Mouse (Mus musculus) embryonic facial prominence, embryonic 15.5 days (tissue): Measurements from ENCODE around the gene Popdc2. TPM values are rescaled to one million over a fixed set of nuclear protein-coding genes. Genes with fewer than 3 reads are reported as not detected.

Source experiments
- ATAC-seq: fragments of 200-750 bp; cut with Nextera tagmentation; 2 replicates; pipeline ENCODE4 v1.8.0; 2017; ENCODE audit warnings: low read depth, moderate TSS enrichment; ENCODE audit not compliant: insufficient number of reproducible peaks, low FRiP score, low TSS enrichment
- H3K27ac ChIP-seq: fragments of 300-500 bp; sonication (generic); replicated peaks from 2 replicates; pipeline ENCODE4 v1.5.1; 2015; ENCODE audit warnings: mild to moderate bottlenecking, inconsistent platforms
- H3K27me3 ChIP-seq: fragments of 300-500 bp; sonication (generic); 2 replicates; pipeline ENCODE4 v1.6.1; 2015; ENCODE audit warnings: inconsistent platforms
- H3K36me3 ChIP-seq: fragments of 300-500 bp; sonication (generic); 2 replicates; pipeline ENCODE4 v1.6.1; 2015; ENCODE audit warnings: mild to moderate bottlenecking, inconsistent platforms
- H3K4me1 ChIP-seq: fragments of 300-500 bp; sonication (generic); 2 replicates; pipeline ENCODE4 v1.6.1; 2015; ENCODE audit warnings: inconsistent platforms
- H3K4me2 ChIP-seq: fragments of 300-500 bp; sonication (generic); replicated peaks from 2 replicates; pipeline ENCODE4 v1.6.1; 2015; ENCODE audit warnings: mild to moderate bottlenecking, inconsistent platforms
- H3K4me3 ChIP-seq: fragments of 300-500 bp; sonication (generic); replicated peaks from 2 replicates; pipeline ENCODE4 v1.5.1; 2015; ENCODE audit warnings: mild to moderate bottlenecking, inconsistent platforms
- H3K9ac ChIP-seq: fragments of 300-500 bp; sonication (generic); 2 replicates; pipeline ENCODE4 v1.6.1; 2015; ENCODE audit warnings: inconsistent platforms
- H3K9me3 ChIP-seq: fragments of 300-500 bp; sonication (generic); replicated peaks from 2 replicates; pipeline ENCODE4 v1.6.1; 2016; ENCODE audit warnings: inconsistent platforms
- WGBS: fragments of 180-500 bp; shearing (Covaris S2); methylation state at CpG from one replicate; pipeline ENCODE4 v1.1.7; 2015; 5-methylcytosine and 5-hydroxymethylcytosine counted together
- polyA plus RNA-seq: library from polyadenylated mRNA; unstranded; fragments of >200 nt; fragmentation: Nextera tagmentation; extraction: Ambion mirVana; gene quantifications from 2 replicates; pipeline ENCODE4 v1.2.1, GENCODE M21; 2015

Gene Popdc2
- polyA plus RNA-seq, 1 experiment from 2014 or later, result 5.2 TPM

- ATAC-seq, result peak; percentile 94
- peak within 1 kb of the TSS; percentile 77 for H3K9ac ChIP-seq
- H3K9me3 ChIP-seq, result no peaks in the 10 kb centered on the region
- H3K36me3 ChIP-seq, result peaks cover 20% of the 10 kb centered on the region
- H3K4me3 ChIP-seq, result peak within 1 kb of the TSS; percentile 94
- no peaks in the 10 kb centered on the region for H3K27me3 ChIP-seq
- WGBS, result 3% methylated on average over 35 of the region's 35 CpGs
- peaks cover 9% of the 10 kb centered on the region for H3K4me1 ChIP-seq
- peak within 1 kb of the TSS; percentile 89 for H3K27ac ChIP-seq
- H3K4me2 ChIP-seq, result peak within 1 kb of the TSS; percentile 55
These were observed 15.3 kb upstream of the Popdc2 start, which contains the start of the genes Cox17 and Gm21987 for GRCm38 (mm10) chr16:38346529-38347325. Cox17 (plus strand) TSS chr16:38346991. Gm21987 (plus strand) TSS chr16:38347040.

DNA sequence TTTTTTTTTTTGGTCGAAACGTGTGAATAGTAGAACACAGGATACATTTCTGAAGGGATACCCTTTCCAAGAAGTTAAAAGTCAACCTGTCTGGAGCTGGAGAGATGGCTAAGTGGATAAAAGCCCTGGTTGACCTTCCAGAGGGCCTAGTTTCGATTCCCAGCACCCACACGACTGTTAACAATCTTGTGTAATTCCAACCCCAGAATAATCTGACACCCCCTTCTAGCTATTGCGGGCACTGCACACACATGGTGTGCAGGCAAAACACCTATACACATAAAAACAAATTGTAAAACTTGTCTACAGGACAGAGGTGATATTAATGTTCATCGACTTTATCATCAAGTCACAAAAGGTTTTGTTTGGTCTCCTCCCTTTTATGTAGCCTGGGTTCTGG is 14.4 kb upstream of the Popdc2 start:
- no peak for ATAC-seq
- peaks cover 6% of the 10 kb centered on the region for H3K4me1 ChIP-seq
- H3K9ac ChIP-seq, result no peak overlapping the region
- WGBS, result 57% methylated on average over 6 of the region's 6 CpGs
- no peaks in the 10 kb centered on the region for H3K27me3 ChIP-seq
- peak overlapping the region; percentile 55 for H3K4me2 ChIP-seq
- H3K4me3 ChIP-seq, result peak overlapping the region; percentile 94
- no peaks in the 10 kb centered on the region for H3K9me3 ChIP-seq
- H3K36me3 ChIP-seq, result peaks cover 23% of the 10 kb centered on the region
- H3K27ac ChIP-seq, result no peak overlapping the region

DNA sequence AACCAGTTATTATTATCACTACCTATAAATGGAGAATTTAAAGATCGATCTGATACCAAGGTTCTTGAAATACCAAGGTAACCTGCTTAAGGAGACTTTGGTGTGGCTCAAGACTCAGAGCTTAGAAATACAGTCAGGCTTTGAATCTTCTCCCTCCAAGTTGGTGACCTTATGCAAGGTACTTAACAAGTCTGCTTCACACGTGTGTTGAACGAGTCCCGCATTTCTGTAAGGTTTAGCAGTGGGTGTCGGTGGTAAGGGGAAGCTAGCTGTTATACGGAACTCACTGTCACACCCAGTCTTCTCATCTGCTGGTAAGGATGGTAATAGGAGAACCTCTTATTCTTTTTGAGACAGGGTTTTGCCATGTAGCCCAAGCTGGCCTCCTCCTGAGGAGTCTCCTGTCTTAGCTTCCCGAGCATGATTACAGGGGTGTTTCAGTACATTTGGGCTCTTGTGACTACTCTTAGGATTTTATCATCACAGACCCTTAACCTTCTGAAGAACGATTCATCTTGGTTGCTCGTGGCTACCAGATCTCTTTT is 13.7 kb upstream of the Popdc2 start:
- Histone ChIP-seq H3K4me2 (no peak overlapping the region), H3K4me1 (peaks cover 6% of the 10 kb centered on the region), H3K4me3 (no peak overlapping the region), H3K27me3 (no peaks in the 10 kb centered on the region), H3K36me3 (peaks cover 26% of the 10 kb centered on the region), H3K9ac (no peak overlapping the region), H3K9me3 (no peaks in the 10 kb centered on the region), H3K27ac (no peak overlapping the region)
- WGBS, result 88% methylated on average over 9 of the region's 9 CpGs
- no peak for ATAC-seq

GRCm38 (mm10) chr16:38349881-38350280 is 12.1 kb upstream of the Popdc2 start:
- ATAC-seq, result no peak
- no peak overlapping the region for H3K27ac ChIP-seq
- H3K27me3 ChIP-seq, result no peaks in the 10 kb centered on the region
- 87% methylated on average over 2 of the region's 2 CpGs for WGBS
- H3K4me2 ChIP-seq, result no peak overlapping the region
- H3K4me1 ChIP-seq, result peaks cover 6% of the 10 kb centered on the region
- H3K9me3 ChIP-seq, result no peaks in the 10 kb centered on the region
- no peak overlapping the region for H3K4me3 ChIP-seq
- H3K9ac ChIP-seq, result no peak overlapping the region
- peaks cover 26% of the 10 kb centered on the region for H3K36me3 ChIP-seq

GRCm38 (mm10) chr16:38350361-38350855 is 11.6 kb upstream of the Popdc2 start:
- Histone ChIP-seq H3K4me1 (peaks cover 6% of the 10 kb centered on the region), H3K4me3 (no peak overlapping the region), H3K27me3 (no peaks in the 10 kb centered on the region), H3K4me2 (no peak overlapping the region), H3K9ac (no peak overlapping the region), H3K9me3 (no peaks in the 10 kb centered on the region), H3K27ac (no peak overlapping the region), H3K36me3 (peaks cover 26% of the 10 kb centered on the region)
- WGBS, result 82% methylated on average over 7 of the region's 7 CpGs
- no peak for ATAC-seq

- no peak overlapping the region for H3K4me2 ChIP-seq
- no peak for ATAC-seq
- 72% methylated on average over 6 of the region's 6 CpGs for WGBS
- H3K4me1 ChIP-seq, result peaks cover 6% of the 10 kb centered on the region
- H3K36me3 ChIP-seq, result peaks cover 26% of the 10 kb centered on the region
- H3K27ac ChIP-seq, result no peak overlapping the region
- no peak overlapping the region for H3K4me3 ChIP-seq
- H3K9me3 ChIP-seq, result no peaks in the 10 kb centered on the region
- no peak overlapping the region for H3K9ac ChIP-seq
- no peaks in the 10 kb centered on the region for H3K27me3 ChIP-seq
These were observed 11.1 kb upstream of the Popdc2 start for GRCm38 (mm10) chr16:38350939-38351338.

DNA sequence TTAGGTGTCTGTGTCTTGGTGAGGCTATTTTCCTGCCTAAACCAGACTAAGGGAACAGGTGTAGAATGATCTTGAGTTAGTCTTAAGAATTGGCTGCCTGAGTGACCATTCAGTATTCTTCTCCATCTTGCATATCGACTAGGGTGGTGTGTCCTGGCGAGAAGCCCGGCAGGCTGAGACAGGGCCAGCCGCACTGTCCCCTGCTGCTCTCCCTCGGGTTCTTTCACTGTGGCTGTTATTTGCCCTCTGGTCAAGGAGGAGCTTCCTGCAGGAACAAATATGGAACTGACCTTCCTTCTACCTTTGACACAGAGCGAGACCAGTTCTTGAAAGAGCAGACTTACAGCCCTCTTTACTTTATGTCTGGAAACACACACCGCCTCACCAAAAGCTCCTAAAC is 10.0 kb upstream of the Popdc2 start:
- H3K4me1 ChIP-seq, result peaks cover 6% of the 10 kb centered on the region
- peaks cover 26% of the 10 kb centered on the region for H3K36me3 ChIP-seq
- 83% methylated on average over 7 of the region's 7 CpGs for WGBS
- no peaks in the 10 kb centered on the region for H3K27me3 ChIP-seq
- no peak overlapping the region for H3K27ac ChIP-seq
- H3K9ac ChIP-seq, result no peak overlapping the region
- no peaks in the 10 kb centered on the region for H3K9me3 ChIP-seq
- H3K4me2 ChIP-seq, result no peak overlapping the region
- no peak overlapping the region for H3K4me3 ChIP-seq
- ATAC-seq, result no peak

DNA sequence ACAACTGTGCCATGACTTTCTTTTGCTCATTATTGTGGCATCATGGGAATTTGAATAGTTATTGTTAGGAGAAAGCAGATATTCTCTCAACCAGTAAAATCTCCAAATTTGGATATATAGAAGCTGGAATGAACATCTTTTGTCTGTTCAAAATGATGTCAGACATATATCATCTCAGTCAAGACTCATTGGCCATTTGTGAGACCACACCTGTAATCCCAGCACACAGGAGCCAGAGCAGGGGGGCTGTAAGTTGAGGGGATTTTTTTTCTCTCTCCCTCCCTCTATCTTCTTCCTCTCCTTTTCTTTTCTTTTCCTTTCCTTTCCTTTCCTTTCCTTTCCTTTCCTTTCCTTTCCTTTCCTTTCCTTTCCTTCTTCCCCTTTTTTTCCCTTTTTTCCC is 9.2 kb upstream of the Popdc2 start:
- Histone ChIP-seq H3K4me1 (peaks cover 1% of the 10 kb centered on the region), H3K4me2 (no peak overlapping the region), H3K27me3 (no peaks in the 10 kb centered on the region), H3K4me3 (no peak overlapping the region), H3K9me3 (no peaks in the 10 kb centered on the region), H3K9ac (no peak overlapping the region), H3K36me3 (peaks cover 26% of the 10 kb centered on the region), H3K27ac (no peak overlapping the region)
- ATAC-seq, result no peak

GRCm38 (mm10) chr16:38353642-38354041 is 8.4 kb upstream of the Popdc2 start:
- Histone ChIP-seq H3K27ac (no peak overlapping the region), H3K4me2 (no peak overlapping the region), H3K27me3 (no peaks in the 10 kb centered on the region), H3K9ac (no peak overlapping the region), H3K4me1 (no peaks in the 10 kb centered on the region), H3K36me3 (peaks cover 26% of the 10 kb centered on the region), H3K4me3 (no peak overlapping the region), H3K9me3 (no peaks in the 10 kb centered on the region)
- 97% methylated on average over 2 of the region's 2 CpGs for WGBS
- no peak for ATAC-seq

GRCm38 (mm10) chr16:38354185-38354913 is 7.7 kb upstream of the Popdc2 start:
- no peak for ATAC-seq
- WGBS, result 88% methylated on average over 5 of the region's 5 CpGs
- Histone ChIP-seq H3K4me3 (no peak overlapping the region), H3K9me3 (no peaks in the 10 kb centered on the region), H3K4me2 (no peak overlapping the region), H3K36me3 (peaks cover 26% of the 10 kb centered on the region), H3K9ac (no peak overlapping the region), H3K27me3 (no peaks in the 10 kb centered on the region), H3K27ac (no peak overlapping the region), H3K4me1 (no peaks in the 10 kb centered on the region)

- Histone ChIP-seq H3K4me1 (peaks cover 9% of the 10 kb centered on the region; the same call in 1 of the 2 replicates), H3K27ac (no peak overlapping the region), H3K9me3 (no peaks in the 10 kb centered on the region), H3K27me3 (no peaks in the 10 kb centered on the region), H3K4me3 (no peak overlapping the region), H3K9ac (no peak overlapping the region), H3K4me2 (no peak overlapping the region), H3K36me3 (no peaks in the 10 kb centered on the region)
- ATAC-seq, result no peak
- WGBS, result 86% methylated on average over 6 of the region's 6 CpGs
These were observed 3.7 kb upstream of the Popdc2 start for GRCm38 (mm10) chr16:38358256-38358812.
